Mouse (Mus musculus) layer of hippocampus, adult 9-11 months (tissue): Measurements from ENCODE around the gene Cfap45.

ENCODE experiments used
- DNase-seq: peaks from one replicate; pipeline ENCODE4 v3.0.0; 2022

The Cfap45 gene

DNA sequence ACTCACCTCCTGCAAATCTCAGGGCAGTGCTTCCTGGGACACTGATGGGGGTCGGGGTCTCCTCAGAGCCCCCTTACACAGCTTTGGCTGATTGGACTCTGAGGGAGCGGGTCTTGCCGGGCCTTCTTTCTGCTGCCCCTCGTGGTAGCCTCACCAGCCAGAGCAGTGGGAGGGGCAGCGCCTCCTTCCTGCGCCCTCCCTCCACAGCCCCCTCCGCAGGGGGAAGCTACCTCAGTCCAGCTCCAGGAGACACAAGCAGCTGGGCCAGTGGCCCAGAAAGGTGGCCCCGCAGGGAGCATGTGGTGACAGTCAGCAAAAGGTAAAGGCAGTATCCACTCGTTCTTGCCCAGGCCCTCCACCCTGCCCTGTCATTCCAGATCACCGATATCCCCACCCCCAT, 23.2 kb upstream of the Cfap45 start:
- no peak for DNase-seq

DNA sequence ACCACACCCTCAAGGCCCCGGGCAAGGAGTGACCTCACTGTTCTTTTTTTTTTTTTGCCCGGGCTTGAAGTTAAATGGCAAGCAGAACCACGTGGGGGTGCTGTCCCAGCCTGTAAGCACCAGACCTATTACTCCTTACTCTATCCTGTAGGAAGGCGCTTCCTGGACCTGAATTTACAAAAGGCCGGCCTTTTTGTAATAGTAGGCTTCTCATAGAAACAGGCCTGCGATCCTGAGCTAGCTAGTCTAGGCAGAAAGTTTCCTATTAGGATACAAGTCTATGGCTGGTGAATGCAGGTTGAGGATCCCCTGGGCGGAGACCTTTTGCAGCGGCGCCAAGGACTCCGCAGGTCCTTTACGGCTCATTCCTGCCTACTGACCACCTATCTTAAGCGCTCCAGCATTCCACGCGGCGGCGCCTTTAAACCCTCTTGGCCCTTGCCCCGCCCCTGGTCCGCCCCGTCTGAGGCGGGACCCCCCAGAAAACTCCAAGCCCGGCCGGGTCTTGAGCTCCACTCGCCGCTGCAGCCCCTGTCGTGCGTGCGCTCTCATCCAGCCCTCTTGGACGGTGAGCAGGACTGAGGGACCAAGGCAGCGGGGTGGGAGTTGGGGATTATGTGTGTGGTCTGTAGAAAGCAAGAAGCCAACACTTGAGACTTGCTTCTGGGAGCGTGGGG, 20.7 kb upstream of the Cfap45 start, which contains the start of gene Tagln2:
Gene Tagln2, plus strand, starts transcription at position 283 of the 677 bp plus-strand sequence.
- DNase-seq = no peak

DNA sequence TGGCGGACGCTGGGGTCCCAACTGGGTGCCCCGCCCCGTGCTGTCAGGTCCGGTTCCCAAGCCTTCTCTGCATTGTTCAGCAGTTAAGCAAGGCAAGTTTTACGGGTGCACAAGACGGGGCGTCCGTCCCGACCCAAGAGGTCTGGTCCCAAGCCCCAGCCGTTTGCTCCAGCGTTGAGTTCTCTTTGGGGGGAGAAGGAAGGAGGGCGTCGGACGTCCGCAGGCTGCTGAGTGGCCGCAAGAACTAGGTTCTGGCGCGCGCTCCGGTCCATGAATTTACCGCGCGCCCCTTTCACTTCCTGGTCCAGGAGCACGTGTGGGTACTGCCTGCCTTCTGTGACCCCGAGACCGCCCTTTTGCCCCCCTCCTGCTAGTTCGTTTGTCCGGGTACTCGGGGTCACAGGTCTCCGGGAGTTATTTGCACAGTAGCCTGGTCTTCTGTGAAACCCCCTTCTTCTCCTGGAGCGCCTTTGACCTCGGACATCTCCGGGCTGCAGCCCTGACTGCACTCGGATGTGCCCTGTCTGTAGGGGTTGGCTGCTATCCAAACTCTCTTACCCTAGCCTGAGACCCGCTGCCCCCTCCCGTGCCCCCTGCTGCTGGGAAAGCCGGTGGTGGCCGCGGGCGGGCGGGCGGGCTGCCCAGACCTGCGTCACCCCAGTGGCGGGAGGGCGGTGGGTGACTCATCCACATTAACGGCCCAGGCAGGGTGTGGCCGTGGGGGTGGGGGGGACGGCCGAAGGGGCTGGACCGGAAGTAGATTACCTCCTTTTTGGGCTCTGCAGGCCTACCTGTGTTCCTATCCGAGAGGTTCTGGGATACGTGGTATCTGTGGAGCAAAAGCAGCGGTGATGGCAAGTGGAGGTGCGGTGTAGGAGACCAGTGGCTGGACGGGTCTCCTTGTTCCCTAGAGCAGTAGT, 19.9 kb upstream of the Cfap45 start:
- DNase-seq = no peak

DNA sequence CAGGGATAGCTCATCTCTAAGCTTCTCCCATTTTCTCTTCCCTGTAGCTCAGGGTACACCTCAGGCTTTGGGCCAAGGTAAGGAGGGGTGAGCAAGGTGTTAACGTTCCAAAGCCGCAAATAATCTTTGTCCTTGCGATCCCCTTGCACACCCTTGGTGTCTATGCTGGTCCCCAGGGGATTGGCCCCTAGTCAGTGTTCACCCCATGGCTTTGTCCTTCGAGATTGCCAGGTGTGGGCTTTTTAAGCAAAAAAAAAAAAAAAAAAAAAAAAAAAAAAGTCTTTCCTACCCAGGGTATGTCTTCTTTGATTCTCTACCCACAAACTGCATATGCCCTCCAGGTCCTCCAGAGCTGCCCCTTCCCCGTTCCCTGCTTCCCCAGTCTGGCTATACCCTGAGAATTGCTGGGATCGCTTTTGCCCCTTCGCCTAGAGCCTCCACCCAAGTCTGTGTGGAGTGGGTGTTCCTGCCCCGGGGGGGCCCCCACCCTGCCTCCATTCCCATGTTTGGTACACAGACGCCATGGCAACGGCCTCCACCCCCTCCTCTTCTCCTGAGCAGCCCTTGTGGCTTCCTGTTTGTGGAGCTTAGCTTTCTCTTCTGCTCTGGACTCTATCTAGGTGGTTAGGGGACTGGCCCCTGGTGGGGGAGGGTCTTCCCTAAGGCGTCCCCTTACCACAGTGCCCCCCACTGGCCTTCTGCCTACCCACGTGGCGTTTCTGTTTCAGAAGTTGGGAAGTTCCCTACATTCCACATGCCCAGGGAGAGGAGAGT, 19.0 kb upstream of the Cfap45 start:
- no peak for DNase-seq

DNA sequence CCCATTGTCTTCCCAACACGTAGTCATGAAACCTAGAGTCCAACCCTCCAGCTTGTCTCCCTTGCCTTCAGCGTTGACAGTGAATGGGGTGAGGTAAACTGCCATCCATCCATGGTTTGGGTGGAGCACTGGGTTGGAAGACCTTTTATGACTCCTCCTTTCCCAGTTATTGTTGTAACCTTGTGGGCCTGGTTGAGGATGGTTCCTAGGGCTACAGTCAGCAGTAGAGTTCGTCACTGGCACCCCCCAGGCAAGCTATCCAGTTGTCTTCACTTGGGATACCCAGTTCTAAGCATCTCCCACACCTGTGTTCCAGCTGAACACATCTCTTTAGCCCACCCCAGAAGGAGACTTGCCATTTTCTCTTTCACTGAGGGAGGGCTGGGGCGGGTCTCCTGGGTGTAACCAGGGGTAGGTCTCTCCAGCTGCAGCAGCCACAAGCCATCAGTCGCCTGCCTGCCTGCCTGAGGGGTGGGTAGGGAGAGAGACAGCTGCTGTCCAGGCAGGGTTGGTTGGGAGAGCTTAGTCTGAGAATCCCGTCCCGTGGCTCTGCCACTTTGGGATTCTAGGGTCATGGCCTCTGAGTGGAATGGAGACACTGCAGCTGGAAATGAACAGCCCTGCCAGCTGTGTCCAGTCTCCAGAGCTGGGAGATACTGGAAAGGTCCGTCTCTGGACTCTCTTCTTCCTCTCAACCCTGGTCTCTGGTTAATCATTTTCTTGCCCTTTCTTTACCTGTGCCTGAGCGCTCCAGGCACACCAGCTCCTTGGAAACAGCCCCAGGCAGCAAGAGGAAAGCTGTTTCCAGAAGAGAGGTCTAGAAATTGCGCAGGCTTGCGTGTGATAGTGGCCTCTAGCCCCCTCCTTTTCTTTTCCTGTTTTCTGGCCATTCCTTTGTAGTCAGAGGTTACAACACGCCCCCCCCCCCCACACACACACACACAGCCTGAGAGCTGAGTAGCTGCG, 18.2 kb upstream of the Cfap45 start:
- no peak for DNase-seq

DNA sequence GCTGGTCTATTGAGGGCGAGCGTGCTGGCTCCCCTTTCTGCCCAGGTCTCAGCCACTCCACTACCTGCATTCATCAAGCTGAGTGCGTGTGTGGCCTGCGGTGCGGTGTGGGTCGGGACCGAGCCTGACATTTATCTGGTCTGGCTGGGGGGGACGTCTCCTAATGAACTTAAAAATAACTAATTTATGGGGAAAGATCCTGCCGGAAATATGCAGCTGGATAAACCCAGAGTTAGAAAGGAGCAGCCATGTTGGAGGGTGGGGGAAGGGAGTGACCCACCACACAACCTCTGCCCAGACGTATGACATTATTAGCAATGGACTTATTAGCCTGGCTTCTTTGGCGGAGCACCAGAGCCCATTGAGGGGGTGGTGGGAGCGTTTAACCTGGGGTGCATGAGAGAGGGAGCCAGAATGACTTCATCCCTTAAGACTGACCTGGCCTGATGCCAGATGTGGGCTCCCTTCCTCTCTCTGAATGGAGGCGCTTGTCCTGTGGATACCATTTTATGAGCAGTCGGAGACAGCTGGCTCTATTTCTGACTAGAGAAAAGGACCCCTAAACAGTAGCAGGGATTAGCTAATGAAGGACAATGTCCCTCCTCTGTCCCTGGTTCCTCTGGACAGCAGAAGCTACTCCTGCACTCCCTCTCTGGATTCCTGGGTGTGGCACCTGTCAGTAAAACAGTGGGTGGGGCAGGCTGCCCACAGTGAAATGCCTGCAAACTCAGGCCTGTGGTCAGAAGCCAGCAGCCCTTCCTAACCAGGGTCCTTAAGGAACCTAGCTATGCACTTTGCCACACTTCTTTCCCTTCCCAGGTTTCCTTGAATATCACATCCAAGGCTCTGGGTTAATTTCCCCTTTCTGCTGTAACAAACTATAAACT, 17.2 kb upstream of the Cfap45 start:
- DNase-seq = no peak

DNA sequence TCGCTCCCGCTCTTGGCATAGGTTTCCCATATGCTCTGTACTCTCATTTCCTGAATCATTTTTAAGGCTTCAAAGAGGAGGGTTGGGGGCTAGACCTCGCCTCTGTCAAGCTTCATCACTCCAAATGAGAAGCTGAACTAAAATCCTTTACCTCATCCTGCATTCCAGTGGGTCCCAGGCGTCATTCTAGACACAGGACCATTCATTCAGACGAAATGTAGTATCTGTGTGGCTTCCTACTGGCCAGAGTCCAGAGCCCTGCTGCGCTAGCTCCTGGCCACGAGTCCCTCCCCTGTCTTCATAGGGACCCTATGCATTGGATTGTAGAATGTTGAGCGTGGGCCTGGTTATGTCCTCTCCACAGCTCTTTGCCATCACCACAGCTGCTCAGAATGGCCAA, 15.8 kb upstream of the Cfap45 start:
- DNase-seq = no peak

DNA sequence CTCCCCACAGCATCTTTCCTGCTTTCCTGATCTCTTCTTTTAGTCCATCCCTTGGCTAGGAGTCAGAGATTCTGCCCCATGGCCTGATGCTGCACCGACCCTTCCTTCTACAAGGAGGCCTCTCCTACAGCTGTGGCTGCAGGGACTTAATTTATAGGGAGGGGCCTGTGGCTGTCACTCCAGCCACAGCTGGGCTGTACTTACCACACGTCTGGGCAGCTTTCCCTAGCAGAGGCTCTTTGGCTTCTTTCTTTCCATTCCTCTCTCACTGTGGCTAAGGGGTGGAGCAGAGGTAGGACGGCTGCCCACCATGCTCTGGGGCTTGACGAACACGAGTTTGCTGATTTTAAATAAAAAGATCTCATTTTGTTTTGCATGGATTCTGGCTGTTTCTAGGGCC, 13.6 kb upstream of the Cfap45 start:
- DNase-seq = no peak

DNA sequence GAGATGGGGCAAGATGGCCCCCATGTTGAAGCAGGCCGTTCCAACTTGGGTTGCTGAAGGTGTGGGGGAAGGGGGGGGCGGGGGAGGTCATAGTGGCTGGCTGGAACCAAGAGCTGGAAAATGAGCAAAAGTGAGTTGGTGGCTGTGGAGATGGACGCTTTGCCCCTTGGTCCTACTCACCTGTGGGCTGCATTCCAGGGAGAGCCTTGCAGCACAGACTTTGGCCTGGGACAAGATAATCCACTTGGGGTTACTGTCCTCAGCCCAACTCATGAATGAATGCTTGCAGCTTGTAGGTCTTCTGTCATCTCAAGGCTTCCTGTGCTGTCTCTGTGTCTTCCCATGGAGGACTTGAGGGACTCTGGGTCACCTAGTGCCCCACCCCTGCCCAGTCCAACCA, 12.9 kb upstream of the Cfap45 start:
- no peak for DNase-seq

DNA sequence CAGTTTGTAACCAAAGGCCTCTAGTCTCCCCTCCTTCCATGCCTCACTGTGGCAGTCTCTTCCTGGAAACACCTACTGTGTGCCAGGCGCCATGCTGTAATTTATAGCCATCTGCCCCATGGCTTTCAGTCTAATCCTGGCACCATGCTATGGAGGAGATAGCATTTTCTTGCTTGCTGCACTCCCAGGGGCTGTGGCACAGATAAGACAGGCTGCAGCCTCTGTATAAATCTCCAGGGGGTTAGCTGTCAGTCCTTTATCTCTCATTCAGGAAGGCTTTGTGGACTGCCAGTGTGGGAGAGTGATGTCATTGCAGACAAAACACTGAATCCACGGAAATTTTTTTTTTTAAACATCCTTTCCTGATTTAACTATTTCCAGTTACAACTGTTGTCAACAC, 12.4 kb upstream of the Cfap45 start:
- DNase-seq = no peak

DNA sequence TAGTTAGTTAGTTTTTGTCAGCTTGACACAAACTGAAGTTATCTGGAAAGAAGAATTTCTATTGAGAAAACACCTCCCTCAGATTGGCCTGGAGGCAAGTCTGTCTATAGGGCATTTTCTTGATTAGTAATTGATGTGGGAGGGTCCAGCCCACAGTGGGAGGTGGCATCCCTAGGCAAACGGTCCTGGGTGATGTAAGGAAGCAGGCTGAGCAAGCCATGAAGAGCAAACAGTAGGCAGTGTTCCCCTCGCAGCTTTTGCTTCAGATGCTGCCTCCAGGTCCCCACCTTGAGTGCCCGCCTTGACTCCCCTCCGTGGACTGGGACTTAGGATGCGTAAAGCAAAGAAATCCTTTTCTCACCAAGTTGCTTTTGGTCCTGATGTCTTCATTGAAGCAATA, 11.4 kb upstream of the Cfap45 start:
- no peak for DNase-seq

DNA sequence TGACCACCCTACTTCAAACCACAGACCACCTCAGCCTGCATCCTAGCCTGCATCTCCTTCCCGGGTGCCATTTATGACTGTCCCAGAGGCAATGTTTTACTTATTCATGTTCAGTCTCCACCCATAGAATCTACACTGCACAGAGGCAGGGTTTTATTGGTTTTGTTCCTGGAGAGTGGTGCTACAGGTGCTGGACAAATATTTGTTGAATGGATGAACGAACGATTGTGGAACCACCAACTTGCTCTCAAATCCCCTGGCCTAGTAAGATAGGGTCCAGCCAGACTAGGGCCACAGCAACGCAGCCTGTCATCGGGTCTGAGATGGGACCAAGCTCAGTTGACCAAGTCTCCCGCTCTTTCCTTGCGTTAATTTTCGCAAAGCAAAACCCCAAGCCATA, 10.6 kb upstream of the Cfap45 start:
- no peak for DNase-seq

DNA sequence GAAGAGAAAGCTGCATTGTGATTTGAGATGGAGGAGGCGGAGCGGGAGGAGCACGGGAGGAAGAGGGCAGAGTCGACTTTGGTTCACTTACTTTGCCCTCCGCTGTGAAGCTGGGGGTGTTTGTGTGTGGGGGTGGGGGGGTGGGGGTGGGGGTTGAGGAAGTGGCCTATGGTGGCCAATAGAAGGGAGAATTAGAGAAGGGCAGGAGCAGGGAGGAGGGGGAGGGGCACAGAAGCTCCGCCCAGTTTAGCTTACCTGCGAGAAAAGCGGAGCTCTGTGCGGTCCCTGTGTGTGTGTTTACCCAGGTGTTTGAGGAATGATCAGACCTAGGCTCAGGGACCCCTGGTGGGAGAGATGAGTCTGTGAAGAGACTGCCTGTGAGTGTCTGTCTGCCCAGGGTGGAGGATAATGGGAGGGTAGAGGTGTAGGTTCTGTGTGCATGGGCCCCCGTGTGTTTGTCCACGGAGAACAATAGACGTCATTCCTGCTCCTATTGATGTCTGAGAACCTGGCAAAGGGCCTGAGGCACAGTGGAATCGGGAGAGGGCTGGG, 10.1 kb upstream of the Cfap45 start:
- DNase-seq = no peak

DNA sequence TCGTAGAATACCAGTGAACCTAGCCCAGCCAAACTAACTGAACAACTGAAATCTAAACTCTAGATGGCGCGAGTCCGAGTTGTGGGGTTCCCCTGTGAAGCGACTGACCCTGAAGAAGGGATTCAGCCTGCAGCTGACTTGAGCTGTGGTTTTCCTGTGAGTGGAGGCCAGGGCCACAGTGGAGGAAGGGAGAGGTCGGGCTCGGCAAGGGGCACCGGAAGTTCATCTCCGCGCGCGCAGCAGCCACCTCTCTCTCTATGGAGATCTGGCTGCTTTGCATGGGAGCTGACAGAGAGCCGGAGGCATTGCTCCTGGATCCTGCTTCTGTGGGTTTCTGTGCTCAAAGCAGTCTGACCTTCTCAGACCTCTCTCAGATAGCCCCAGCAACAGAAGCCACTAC, 7.6 kb upstream of the Cfap45 start:
- DNase-seq = peak; percentile 60

DNA sequence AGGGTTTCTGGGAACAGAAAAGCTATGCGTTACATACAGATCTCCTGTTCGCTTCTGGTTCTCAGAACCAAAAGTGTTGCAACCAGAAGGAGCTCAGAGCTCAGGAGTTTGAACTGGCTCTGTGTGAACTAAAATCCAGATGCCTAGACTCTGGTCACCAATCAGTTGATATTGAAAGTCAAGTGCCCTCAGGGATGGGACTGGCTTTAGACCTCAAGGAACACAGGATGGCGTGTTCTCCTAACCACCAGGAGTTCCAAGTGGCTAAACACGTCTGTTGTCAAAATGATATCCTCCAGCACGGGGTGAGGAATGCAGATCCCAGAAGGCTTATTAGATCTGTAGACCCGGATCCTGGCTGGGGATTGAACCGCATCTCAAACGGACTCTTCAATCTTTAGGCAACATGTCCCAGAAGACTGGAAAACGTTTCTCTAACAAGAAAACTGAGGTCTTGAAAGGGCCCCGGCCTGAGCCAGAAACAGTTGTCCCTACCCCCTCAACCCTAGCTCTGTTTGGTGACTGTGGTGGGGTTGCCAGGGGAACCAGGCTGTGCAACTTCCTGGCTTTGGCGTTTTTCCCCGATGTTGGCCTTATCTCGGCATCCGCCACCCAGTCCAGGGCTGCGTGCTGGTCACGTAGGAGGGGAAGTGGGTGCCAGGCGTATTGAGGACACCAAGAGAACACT, 6.9 kb upstream of the Cfap45 start:
- peak; percentile 83 for DNase-seq

DNA sequence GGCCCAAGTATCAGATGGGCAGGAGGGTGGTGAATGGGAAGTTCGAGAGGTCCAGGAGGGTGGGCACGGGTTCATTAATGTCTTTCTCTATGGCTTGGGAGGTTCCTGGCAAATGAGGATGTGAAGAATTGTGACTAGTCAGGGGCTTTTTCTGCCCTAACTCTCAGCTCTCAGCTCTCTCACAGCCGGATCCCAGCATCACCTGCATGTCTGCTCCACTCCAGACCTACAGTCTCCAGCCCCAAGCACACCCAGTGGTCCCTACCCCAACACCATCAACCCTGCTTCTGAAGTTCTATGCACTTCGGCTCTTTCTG, 6.4 kb upstream of the Cfap45 start:
- DNase-seq = no peak

DNA sequence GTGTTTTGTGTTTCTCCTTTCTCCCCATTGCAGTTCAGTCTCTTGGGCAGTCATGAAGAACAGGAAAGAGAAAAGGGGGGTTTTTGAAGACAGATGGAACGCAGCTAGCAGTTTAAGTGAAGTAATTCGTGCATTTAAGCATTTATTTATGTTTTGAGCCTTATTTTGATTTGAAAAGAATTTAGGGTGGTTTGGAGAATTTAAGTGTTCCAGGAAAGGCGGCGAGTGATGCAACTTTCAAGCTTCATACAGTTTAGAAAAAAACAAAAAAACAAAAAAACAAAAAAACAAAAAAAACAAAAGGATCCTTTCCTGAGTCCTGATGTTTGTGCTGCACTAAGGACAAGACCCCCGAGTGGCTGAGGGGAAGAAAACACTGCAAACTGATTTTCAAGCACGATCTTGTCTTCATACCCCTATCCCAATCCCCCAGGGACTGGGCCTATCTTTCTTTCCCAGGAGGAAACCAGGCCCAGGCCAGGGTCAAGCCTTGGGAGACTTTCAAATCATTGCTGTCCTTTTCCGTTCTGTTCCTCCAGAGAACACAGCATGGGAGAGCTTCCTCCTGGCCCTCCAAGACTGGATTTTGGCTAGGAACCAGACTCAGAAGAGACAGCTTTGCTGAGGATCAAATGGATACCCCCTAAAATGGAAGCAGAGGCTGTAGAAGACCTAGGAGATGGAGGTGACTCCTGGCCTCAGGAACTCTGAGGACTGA, 5.9 kb upstream of the Cfap45 start:
- no peak for DNase-seq

DNA sequence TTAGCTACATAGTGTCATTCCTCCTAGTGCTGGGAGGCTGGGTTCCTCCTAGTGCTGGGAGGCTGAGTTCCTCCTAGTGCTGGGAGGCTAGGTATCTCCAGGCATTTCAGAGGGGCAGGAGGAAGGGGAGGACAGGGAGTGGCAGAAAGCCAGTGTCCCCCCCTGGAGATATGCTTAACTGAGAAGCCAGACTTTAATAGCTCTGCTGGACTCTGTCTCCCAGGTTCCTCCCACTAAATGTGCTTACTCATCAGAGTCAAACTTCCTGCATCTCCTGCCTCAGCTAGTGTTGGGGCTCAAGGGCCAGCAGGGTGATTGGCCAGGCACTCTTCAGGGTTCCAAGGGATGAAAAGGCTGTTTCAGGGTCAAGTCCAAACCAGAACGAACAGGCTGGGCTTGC, 5.2 kb upstream of the Cfap45 start:
- no peak for DNase-seq

DNA sequence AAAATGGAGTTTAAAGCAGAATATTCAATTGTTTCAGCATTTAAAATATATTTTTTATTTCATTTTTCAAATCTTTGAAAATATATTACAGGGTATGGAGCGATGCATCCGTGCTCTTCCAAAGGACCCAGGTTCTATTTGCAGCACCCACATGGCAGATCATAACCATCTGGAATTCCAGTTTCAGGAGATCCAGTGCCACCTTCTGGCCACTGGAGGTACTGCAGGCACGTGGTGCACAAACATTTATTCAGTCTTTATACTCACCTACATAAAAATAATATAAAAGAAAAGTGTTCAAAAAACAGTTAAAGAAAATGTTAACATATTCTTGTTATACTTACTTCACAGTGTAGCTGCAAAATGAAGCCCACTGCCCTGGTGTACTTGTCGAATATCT, 2.6 kb upstream of the Cfap45 start:
- DNase-seq = no peak

DNA sequence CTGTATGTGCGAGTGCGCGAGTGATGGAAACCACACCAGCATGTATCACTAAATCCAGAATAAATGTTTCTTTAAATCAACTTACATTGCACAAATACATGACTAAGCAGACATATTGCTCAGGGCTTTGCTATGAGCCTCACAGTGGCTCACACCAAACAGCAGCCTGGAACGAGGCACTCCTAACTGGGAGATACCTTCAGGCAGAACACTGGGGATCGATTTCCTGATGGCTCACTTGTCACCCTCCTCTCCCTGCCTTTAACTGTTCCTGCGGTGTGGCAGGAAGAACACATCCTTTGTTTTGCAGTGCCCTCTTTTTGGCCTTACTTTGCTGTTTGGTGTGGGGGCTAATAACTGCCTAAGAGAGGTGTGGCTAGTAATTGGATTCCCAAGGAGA, 957 bp upstream of the Cfap45 start:
- no peak for DNase-seq
